Mouse (Mus musculus): Measurements from ENCODE around the gene Kif4.

The Kif4 gene

DNA sequence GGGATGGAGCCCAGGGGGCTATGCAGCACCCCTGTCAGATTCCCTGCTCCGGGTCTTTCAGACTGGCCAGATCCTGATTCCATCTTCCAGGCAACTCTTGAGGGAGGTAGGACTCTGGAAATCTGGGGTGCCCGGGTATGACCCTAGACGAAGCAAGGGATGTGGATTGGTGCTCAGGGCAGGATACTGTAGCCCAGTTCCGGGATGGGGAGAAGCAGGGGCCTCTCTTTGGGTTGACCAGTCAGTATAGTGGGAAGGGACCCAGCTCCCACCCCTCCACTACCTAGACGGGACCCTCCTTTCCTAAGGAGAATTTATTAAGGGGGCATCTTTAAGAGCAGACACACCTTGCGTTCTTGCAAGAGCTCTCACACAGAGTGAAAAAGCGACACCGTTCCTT, 104.7 kb downstream of the Kif4 start:
- no peak for DNase-seq (ENCODE audit: low spot score in 2 of 2)

- DNase-seq (ENCODE audit: low spot score in 2 of 2) = no peak
Observed at GRCm38 (mm10) chrX:100734359-100734758, 108.8 kb downstream of the Kif4 start.

- DNase-seq (ENCODE audit: low spot score in 2 of 2) = peak; percentile 31 to 48
Observed at GRCm38 (mm10) chrX:100738918-100739317, 113.4 kb downstream of the Kif4 start.

- DNase-seq (ENCODE audit: low spot score in 2 of 2) = no peak
Observed at GRCm38 (mm10) chrX:100739443-100739842, 113.9 kb downstream of the Kif4 start.

GRCm38 (mm10) chrX:100740785-100741184, 115.2 kb downstream of the Kif4 start:
- DNase-seq (ENCODE audit: low spot score in 2 of 2) = no peak

DNA sequence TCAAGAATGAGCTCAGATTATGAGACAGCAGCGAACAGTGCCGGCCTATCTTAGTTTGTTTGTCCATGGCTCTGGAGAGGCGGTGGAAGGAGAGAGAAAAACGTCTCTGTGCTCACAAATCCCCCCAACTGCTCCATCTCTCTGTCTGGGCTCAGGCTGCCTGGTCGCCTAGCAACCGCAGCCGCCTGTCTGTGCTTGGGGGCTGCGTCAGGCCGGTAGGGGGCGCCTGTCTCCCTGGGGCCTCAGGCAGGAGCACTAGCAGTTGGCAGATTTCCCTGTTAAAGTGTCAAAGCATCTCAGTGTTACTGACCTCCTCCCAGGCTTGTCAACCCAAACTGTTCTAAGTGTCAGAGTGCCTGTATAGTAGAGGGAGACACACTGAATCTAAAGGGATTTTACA, 116.4 kb downstream of the Kif4 start:
- peak; percentile 73 to 76 for DNase-seq (ENCODE audit: low spot score in 2 of 2)

- DNase-seq (ENCODE audit: low spot score in 2 of 2) = no peak
Observed at GRCm38 (mm10) chrX:100765855-100766254, 140.3 kb downstream of the Kif4 start.

GRCm38 (mm10) chrX:100767181-100767884, 141.8 kb downstream of the Kif4 start, which contains the start of gene Dlg3:
Gene Dlg3 (plus strand): TSS chrX:100767722.
- DNase-seq (ENCODE audit: low spot score in 2 of 2) = peak; percentile 59 to 64

DNA sequence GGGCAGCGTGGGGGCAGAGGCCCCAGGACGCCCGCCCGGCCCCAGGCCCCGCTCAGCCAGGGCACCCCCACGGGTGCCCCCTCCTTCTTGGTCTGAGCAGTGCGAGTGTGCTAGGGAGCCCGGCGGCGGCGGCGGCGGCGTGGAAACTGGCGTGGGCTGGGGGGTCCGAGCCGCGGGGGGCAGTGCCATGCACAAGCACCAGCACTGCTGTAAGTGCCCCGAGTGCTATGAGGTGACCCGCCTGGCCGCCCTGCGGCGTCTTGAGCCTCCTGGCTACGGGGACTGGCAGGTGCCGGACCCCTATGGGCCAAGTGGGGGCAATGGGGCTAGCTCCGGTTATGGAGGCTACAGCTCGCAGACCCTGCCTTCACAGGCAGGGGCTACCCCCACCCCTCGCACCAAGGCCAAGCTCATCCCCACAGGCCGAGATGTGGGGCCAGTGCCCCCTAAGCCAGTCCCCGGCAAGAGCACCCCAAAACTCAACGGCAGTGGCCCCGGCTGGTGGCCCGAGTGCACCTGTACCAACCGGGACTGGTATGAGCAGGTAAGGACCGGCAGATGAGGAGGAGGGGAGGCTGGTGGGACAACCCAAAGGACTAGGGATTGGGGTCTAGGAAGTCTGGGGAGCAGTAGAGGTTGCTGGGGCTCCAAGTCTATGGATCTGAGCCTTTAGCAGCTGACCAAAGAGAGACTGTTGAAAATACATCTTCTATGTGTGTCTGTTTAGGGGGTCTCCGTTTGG, 142.5 kb downstream of the Kif4 start:
- no peak for DNase-seq (ENCODE audit: low spot score in 2 of 2)

GRCm38 (mm10) chrX:100769281-100769680, 143.7 kb downstream of the Kif4 start:
- no peak for DNase-seq (ENCODE audit: low spot score in 2 of 2)

GRCm38 (mm10) chrX:100774341-100774811, 148.8 kb downstream of the Kif4 start:
- no peak for DNase-seq (ENCODE audit: low spot score in 2 of 2)

DNA sequence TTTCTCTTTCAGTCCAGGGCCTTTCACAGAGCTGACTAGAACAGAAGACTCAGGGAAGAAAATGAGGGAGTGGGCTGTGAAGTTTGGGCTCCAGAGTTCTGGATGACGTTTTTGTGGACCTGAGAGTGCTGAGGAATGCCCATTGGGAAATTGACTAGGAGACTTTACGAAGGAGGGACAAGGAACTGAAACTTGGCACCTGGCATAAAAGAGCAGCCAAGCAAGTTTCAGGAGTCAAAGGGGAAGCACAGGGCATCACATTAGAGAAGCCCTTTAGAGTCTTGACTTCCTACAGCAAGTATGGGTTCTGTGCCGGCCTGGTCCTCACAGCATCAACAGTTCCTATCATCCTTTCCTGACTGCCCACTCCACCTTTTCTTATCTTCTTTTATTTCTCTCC, 149.9 kb downstream of the Kif4 start:
- no peak for DNase-seq (ENCODE audit: low spot score in 2 of 2)

GRCm38 (mm10) chrX:100776494-100776893, 151.0 kb downstream of the Kif4 start:
- no peak for DNase-seq (ENCODE audit: low spot score in 2 of 2)

Measured in right cerebral cortex, postnatal 36 days (tissue).